Mouse (Mus musculus): ENCODE measurements around the gene Gm4141.
"Not testable (repeated sequence)": the region's sequence is repeated elsewhere in the genome, so short reads cannot be mapped to it uniquely, and the experiment has no call there.

GRCm38 (mm10) chr7:20576141-20576540 is at the start of gene Gm4141:
- not testable (repeated sequence) for TF ChIP-seq GATA1, TAL1 (IDR thresholded peaks at IDR 0.05; ENCODE audit: low read length)
